Mouse (Mus musculus) limb, embryonic 12.5 days (tissue): Measurements from ENCODE around the gene Gm11042. TPM values are rescaled to one million over a fixed set of nuclear protein-coding genes. Genes with fewer than 3 reads are reported as not detected.
A peak's percentile ranks its signal among the peaks of the same experiment; 100 is the strongest.

ENCODE experiments used
- ATAC-seq: fragments of 200-750 bp; cut with Nextera tagmentation; 2 replicates; pipeline ENCODE4 v1.8.0; 2017; ENCODE audit warnings: low read depth, moderate TSS enrichment; ENCODE audit not compliant: insufficient number of reproducible peaks, insufficient read depth, low FRiP score, low TSS enrichment
- H3K27ac ChIP-seq: fragments of 300-500 bp; sonication (generic); 2 replicates; pipeline ENCODE4 v1.5.1; 2016; ENCODE audit warnings: mild to moderate bottlenecking, moderate library complexity
- H3K27me3 ChIP-seq: fragments of 300-500 bp; sonication (generic); 2 replicates; pipeline ENCODE4 v1.6.1; 2016; ENCODE audit warnings: mild to moderate bottlenecking, moderate library complexity
- H3K36me3 ChIP-seq: fragments of 300-500 bp; sonication (generic); 2 replicates; pipeline ENCODE4 v1.6.1; 2016; ENCODE audit warnings: mild to moderate bottlenecking, moderate library complexity
- H3K4me1 ChIP-seq: fragments of 300-500 bp; sonication (generic); replicated peaks from 2 replicates; pipeline ENCODE4 v1.6.1; 2016
- H3K4me2 ChIP-seq: fragments of 300-500 bp; sonication (generic); 2 replicates; pipeline ENCODE4 v1.6.1; 2016; ENCODE audit warnings: mild to moderate bottlenecking, moderate library complexity
- H3K4me3 ChIP-seq: fragments of 300-500 bp; sonication (generic); replicated peaks from 2 replicates; pipeline ENCODE4 v1.5.1; 2016; ENCODE audit warnings: mild to moderate bottlenecking
- H3K9ac ChIP-seq: fragments of 300-500 bp; sonication (generic); replicated peaks from 2 replicates; pipeline ENCODE4 v1.6.1; 2016; ENCODE audit warnings: mild to moderate bottlenecking, moderate library complexity
- H3K9me3 ChIP-seq: fragments of 300-500 bp; sonication (generic); 2 replicates; pipeline ENCODE4 v1.6.1; 2016; ENCODE audit warnings: mild to moderate bottlenecking, moderate library complexity
- WGBS: fragments of 180-500 bp; shearing (Covaris S2); methylation state at CpG from one replicate; pipeline ENCODE4 v1.1.7; 2016; 5-methylcytosine and 5-hydroxymethylcytosine counted together
- polyA plus RNA-seq: library from polyadenylated mRNA; unstranded; fragments of >200 nt; fragmentation: Nextera tagmentation; extraction: Ambion mirVana; gene quantifications from 2 replicates; pipeline ENCODE4 v1.2.1, GENCODE M21; 2016

Gene Gm11042
- polyA plus RNA-seq: not detected in 2 replicates

DNA sequence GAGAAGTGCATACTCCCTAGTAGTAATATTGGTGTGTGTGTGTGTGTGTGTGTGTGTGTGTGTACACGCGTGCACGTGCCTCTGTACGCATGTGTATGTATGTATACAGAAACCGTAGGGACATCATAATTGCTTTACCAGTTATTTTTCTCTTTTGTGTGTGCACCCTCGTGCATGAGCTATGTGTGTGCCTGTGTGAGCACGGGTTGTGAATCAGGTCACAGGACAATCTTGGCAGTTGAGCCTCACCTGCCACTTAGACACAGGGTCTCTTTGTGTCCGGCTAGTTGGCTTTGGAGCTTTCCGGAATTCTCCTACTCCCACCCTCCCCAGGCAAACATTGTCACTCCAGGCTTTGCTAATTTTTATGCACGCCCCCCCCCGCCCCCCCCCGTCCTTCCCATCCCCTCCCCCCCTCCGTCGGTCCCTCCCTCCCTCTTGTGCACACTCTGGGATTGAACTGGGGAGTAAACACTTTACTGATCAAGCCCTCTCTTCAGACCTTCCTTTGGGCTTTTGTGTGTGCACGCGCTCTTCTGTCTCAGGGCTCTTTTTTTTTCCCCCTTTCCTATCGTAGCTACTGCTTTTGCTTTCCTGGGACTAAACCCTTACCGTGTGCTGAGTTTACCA, at the start of gene Gm11042:
TSS of gene Gm11042 (minus strand) at position 51 of the 630 bp plus-strand sequence.
- WGBS: 31% methylated on average over 18 of the region's 18 CpGs
- peak within 1 kb of the TSS; percentile 51 for H3K27ac ChIP-seq

DNA sequence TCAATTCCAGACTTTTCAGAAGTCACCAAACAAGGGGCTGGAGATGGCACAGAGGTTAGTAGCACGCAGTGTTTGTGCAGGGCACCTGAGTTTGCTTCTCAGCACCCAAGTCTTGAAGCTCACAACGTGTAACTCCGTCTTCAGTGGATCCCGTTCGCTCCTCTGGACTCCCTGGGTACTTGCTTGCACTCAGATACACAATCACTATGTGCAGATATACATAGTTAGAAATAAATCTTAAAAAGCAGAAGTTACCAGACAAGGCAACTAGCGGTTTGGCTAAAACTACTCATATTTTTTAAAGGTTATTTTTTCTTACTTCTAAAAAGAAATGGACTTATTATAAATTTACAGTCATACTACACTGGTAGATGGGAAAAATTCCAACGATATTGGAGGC, 48.3 kb upstream of the Gm11042 start:
- WGBS: 91% methylated on average over 7 of the region's 7 CpGs
- Histone ChIP-seq H3K36me3 (no peaks in the 10 kb centered on the region), H3K9me3 (no peaks in the 10 kb centered on the region), H3K27ac (no peak overlapping the region), H3K4me3 (no peak overlapping the region), H3K27me3 (no peaks in the 10 kb centered on the region), H3K4me2 (no peak overlapping the region), H3K4me1 (peaks cover 18% of the 10 kb centered on the region), H3K9ac (no peak overlapping the region)
- no peak for ATAC-seq

More for the DNA sequence above, at the start of gene Gm11042:
- H3K9me3 ChIP-seq: no peaks in the 10 kb centered on the region
- no peaks in the 10 kb centered on the region for H3K27me3 ChIP-seq
- no peaks in the 10 kb centered on the region for H3K4me1 ChIP-seq
- peak within 1 kb of the TSS; percentile 60 for H3K9ac ChIP-seq
- peak within 1 kb of the TSS; percentile 45 for H3K4me3 ChIP-seq
- H3K36me3 ChIP-seq: no peaks in the 10 kb centered on the region
- peak within 1 kb of the TSS; percentile 71 for H3K4me2 ChIP-seq
- 0 out of 2 replicates have a peak, but pooled peaks have one; percentile 38 for ATAC-seq

DNA sequence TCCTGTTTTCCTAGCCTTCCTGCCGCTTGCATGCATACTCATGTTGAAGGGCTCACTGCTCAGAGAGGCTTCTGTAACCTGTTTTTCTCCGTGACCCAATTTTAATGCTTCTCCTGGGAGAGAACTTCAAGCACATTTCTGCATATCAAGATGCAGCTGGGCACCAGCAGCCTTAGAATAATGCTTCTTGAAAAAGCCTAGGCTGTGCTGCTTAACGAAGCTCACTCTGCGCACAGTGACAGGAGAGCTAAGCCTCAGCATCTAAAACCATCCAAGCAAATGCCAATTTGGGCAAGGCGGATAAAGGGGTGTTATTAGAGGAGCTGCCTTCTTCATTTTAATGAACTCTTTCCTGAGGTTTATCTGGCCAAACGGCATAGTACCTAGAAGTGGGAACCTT, 46.9 kb upstream of the Gm11042 start:
- peaks cover 18% of the 10 kb centered on the region for H3K4me1 ChIP-seq
- no peak for ATAC-seq
- WGBS: 46% methylated on average over 6 of the region's 6 CpGs
- no peaks in the 10 kb centered on the region for H3K27me3 ChIP-seq
- H3K9me3 ChIP-seq: no peaks in the 10 kb centered on the region
- no peak overlapping the region for H3K4me3 ChIP-seq
- H3K36me3 ChIP-seq: no peaks in the 10 kb centered on the region
- no peak overlapping the region for H3K4me2 ChIP-seq
- no peak overlapping the region for H3K27ac ChIP-seq
- no peak overlapping the region for H3K9ac ChIP-seq

DNA sequence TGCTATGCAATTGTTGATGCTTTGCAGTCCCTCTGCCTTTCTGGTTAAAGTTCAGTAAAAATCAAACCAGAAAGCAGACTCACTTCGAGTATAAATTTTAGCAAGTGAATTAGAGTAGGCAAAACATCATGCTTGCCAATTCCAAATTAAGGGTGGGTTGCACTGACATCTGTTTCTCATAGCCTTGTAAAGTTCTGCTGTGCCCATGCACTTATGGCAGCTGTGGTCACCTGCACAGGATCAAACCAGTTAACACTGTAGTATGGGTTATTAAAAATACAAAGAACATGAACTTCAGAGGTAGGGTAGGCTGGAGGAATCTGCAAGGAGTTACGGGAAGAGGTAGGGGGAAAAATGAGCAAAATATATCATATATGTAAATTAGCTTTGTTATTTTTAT, 46.3 kb upstream of the Gm11042 start:
- H3K4me3 ChIP-seq: no peak overlapping the region
- H3K27ac ChIP-seq: no peak overlapping the region
- no peaks in the 10 kb centered on the region for H3K27me3 ChIP-seq
- H3K9ac ChIP-seq: no peak overlapping the region
- no peak overlapping the region for H3K4me2 ChIP-seq
- no peaks in the 10 kb centered on the region for H3K9me3 ChIP-seq
- 25% methylated on average over 2 of the region's 2 CpGs for WGBS
- H3K36me3 ChIP-seq: no peaks in the 10 kb centered on the region
- peaks cover 18% of the 10 kb centered on the region for H3K4me1 ChIP-seq
- peak; percentile 80; the same call in 1 of the 2 replicates for ATAC-seq

DNA sequence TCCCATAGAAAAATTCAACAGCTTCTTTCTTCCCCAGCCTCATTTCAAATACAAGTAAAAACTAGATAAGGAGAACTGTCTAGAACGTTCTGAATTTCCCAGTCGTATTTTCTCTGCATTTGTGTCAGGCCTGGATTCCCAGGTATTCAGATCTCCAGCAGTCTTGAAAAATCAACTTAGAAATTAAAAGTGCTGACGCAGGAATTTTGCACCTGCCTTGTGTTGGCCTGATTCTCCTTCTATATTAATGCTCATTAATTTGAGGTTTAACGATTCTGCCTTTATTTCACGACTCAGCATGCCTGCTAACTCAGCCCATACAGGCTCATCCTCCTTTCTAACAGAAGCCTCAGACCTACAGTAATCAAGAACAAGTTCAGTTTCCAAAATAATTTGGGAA, 43.6 kb upstream of the Gm11042 start:
- Histone ChIP-seq H3K36me3 (no peaks in the 10 kb centered on the region), H3K9me3 (no peaks in the 10 kb centered on the region), H3K4me2 (no peak overlapping the region), H3K27me3 (no peaks in the 10 kb centered on the region), H3K27ac (no peak overlapping the region), H3K4me3 (no peak overlapping the region), H3K4me1 (peaks cover 18% of the 10 kb centered on the region), H3K9ac (no peak overlapping the region)
- 77% methylated on average over 5 of the region's 5 CpGs for WGBS
- no peak for ATAC-seq

DNA sequence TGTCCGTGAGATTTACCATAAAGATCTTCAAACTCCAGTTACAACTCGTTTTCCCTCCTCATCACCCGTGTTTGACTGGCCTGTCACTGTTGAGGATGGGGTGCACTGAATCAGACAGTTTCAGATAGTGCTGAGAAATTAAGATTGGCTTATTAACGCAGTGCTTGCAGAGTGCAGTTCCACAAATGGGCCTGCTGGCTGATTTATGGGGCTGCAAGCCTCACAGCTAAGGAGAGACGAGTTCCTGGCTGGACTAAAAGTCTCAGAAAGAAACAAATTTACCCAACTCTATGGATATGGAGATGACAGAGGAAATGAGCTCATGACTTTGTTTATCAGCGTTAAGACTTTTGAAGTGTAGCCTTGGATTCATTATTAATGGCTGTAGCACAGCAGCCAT, 41.6 kb upstream of the Gm11042 start:
- H3K9ac ChIP-seq: no peak overlapping the region
- H3K27ac ChIP-seq: no peak overlapping the region
- peaks cover 11% of the 10 kb centered on the region for H3K4me1 ChIP-seq
- no peaks in the 10 kb centered on the region for H3K9me3 ChIP-seq
- H3K4me3 ChIP-seq: no peak overlapping the region
- 40% methylated on average over 6 of the region's 6 CpGs for WGBS
- H3K4me2 ChIP-seq: no peak overlapping the region
- H3K36me3 ChIP-seq: no peaks in the 10 kb centered on the region
- no peak for ATAC-seq
- no peaks in the 10 kb centered on the region for H3K27me3 ChIP-seq

DNA sequence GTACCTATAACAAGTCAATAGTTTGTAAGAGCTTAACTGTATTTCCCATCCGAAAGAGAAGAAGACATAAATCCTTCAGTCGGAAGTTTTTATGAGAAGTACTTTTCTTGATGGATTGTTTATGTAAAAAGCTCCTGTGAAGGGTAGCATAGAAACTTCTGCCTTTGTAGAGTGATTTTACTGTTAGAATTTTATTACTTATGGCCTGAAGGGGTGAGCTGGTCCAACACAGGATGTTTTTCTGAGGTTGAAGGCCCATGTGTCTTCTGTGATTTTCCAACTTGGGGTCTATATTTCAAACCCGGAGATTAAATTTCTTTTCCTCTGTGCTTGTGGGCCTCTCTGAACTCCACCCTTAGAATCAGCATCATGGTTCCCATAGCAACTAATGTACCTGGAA, 26.5 kb upstream of the Gm11042 start:
- no peaks in the 10 kb centered on the region for H3K9me3 ChIP-seq
- H3K27me3 ChIP-seq: no peaks in the 10 kb centered on the region
- ATAC-seq: no peak
- no peak overlapping the region for H3K4me3 ChIP-seq
- 41% methylated on average over 3 of the region's 3 CpGs for WGBS
- peaks cover 6% of the 10 kb centered on the region for H3K4me1 ChIP-seq
- no peak overlapping the region for H3K27ac ChIP-seq
- H3K36me3 ChIP-seq: no peaks in the 10 kb centered on the region
- no peak overlapping the region for H3K4me2 ChIP-seq
- H3K9ac ChIP-seq: no peak overlapping the region

DNA sequence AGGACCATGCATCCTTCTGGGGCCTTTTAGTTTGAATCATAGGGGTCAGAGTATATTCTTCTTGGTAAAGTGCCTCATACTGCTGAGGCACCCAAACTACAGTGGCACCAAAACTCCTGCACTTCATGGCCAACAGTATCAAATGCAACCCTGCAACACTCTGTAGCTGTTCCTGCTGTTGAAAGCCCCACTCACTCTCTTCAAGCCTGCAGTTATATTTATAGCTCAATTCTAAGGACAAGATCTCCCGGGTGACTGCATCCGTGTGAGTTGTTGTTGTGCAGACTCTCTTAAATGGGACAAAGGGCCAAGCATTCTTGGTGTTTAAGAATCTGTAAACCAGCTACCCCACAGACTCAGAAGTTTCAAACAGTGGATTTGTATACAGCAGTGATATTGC, 23.9 kb upstream of the Gm11042 start:
- H3K4me3 ChIP-seq: no peak overlapping the region
- H3K27ac ChIP-seq: no peak overlapping the region
- H3K27me3 ChIP-seq: no peaks in the 10 kb centered on the region
- H3K9ac ChIP-seq: no peak overlapping the region
- WGBS: 72% methylated on average over 2 of the region's 2 CpGs
- no peak overlapping the region for H3K4me2 ChIP-seq
- no peaks in the 10 kb centered on the region for H3K36me3 ChIP-seq
- no peak for ATAC-seq
- H3K9me3 ChIP-seq: no peaks in the 10 kb centered on the region
- H3K4me1 ChIP-seq: peaks cover 6% of the 10 kb centered on the region

DNA sequence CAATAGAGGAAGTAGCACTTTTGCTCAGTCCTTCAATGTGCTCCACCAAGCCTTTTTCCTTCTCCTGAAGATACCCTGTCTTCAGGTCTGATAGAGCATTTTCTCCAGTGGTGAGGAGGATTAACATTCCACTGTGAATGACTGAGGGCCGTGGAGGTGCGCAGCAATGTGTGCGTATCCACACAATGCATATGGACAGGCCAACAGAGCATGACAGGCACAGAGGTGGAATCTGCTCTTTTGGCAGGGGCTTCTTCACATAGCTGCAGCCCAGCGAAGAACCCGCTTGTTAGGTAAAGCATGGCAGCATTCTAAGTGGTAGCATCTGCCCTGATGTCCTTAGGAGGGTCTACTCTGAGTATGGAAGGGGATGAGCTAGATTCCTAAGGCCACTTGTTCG, 17.5 kb upstream of the Gm11042 start:
- Histone ChIP-seq H3K4me3 (no peak overlapping the region), H3K27me3 (no peaks in the 10 kb centered on the region), H3K9ac (no peak overlapping the region), H3K4me1 (no peaks in the 10 kb centered on the region), H3K9me3 (no peaks in the 10 kb centered on the region), H3K27ac (no peak overlapping the region), H3K36me3 (no peaks in the 10 kb centered on the region), H3K4me2 (no peak overlapping the region)
- 93% methylated on average over 6 of the region's 6 CpGs for WGBS
- ATAC-seq: no peak

DNA sequence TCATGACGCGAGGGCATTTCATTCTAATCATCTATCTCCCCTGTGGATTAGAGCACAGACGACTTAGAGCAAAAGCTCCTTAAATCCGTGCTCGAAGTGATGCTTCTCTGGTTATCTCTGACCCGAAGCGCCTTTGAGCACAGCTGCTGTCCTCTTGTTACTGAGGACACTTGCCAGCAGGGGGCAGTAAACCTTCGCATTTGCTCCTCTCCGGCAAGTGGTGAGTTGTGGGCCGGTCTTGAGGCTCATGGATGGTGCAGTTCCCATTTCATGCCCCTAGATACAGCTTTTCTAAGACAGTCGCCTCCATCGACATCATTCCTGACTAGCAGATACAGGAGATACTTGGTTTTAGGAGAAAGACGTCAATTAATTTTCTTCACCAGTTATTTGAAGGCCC, 16.8 kb upstream of the Gm11042 start:
- no peak for ATAC-seq
- H3K4me3 ChIP-seq: no peak overlapping the region

DNA sequence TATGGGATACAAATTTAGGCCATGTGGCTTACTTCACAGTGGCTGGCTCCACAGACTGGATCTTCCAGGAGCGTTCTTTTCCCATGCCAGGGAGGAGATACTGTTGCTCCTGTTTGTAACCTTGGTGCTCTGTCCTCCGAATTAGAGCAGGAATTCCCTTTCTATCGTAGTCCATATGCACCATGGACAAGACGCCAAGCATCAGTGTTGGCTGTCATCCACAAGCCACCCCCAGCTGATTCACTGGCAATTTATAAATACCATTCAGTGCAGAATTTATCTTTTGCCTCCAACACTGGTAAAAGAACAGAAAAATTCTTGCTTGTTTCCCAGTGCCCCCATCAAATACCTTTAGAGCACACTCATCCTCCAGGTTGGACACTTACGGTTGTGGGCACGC, 13.6 kb upstream of the Gm11042 start:
- ATAC-seq: no peak
- H3K4me1 ChIP-seq: no peaks in the 10 kb centered on the region
- no peak overlapping the region for H3K27ac ChIP-seq
- no peaks in the 10 kb centered on the region for H3K9me3 ChIP-seq
- H3K27me3 ChIP-seq: no peaks in the 10 kb centered on the region
- H3K9ac ChIP-seq: no peak overlapping the region
- no peaks in the 10 kb centered on the region for H3K36me3 ChIP-seq
- no peak overlapping the region for H3K4me2 ChIP-seq
- WGBS: 88% methylated on average over 6 of the region's 6 CpGs
- H3K4me3 ChIP-seq: no peak overlapping the region

More for the DNA sequence above, 16.8 kb upstream of the Gm11042 start:
- WGBS: 25% methylated on average over 13 of the region's 13 CpGs
- H3K9me3 ChIP-seq: no peaks in the 10 kb centered on the region
- no peaks in the 10 kb centered on the region for H3K36me3 ChIP-seq
- no peaks in the 10 kb centered on the region for H3K4me1 ChIP-seq
- no peak overlapping the region for H3K9ac ChIP-seq
- H3K27ac ChIP-seq: no peak overlapping the region
- no peaks in the 10 kb centered on the region for H3K27me3 ChIP-seq
- no peak overlapping the region for H3K4me2 ChIP-seq

DNA sequence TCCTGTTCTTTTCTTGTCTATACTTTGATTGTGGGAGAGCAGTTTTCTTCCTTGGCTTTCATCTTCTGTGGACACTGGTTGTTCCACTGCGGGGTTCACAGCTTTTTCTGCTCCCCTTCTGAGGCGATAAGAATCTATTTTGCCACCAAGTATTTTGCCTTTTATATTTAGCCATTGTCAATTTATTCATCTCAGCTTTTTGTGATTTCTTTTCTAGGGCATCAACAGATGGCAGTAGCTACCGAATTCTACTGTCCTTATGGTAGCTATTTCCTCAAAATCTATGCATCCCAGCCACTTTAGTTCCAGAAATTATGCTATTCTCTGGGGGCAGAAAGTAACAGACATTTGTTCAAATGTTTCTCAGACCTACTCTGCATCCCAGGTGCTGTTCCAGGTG, 10.4 kb upstream of the Gm11042 start:
- H3K27me3 ChIP-seq: no peaks in the 10 kb centered on the region
- WGBS: 88% methylated on average over 3 of the region's 3 CpGs
- H3K27ac ChIP-seq: no peak overlapping the region
- no peaks in the 10 kb centered on the region for H3K9me3 ChIP-seq
- H3K4me1 ChIP-seq: no peaks in the 10 kb centered on the region
- H3K4me3 ChIP-seq: no peak overlapping the region
- H3K4me2 ChIP-seq: no peak overlapping the region
- H3K36me3 ChIP-seq: no peaks in the 10 kb centered on the region
- ATAC-seq: no peak
- no peak overlapping the region for H3K9ac ChIP-seq
